Mouse (Mus musculus): ENCODE measurements around the gene Polr2a.
"Not testable (repeated sequence)": the region's sequence is repeated elsewhere in the genome, so short reads cannot be mapped to it uniquely, and the experiment has no call there.

The Polr2a gene

DNA sequence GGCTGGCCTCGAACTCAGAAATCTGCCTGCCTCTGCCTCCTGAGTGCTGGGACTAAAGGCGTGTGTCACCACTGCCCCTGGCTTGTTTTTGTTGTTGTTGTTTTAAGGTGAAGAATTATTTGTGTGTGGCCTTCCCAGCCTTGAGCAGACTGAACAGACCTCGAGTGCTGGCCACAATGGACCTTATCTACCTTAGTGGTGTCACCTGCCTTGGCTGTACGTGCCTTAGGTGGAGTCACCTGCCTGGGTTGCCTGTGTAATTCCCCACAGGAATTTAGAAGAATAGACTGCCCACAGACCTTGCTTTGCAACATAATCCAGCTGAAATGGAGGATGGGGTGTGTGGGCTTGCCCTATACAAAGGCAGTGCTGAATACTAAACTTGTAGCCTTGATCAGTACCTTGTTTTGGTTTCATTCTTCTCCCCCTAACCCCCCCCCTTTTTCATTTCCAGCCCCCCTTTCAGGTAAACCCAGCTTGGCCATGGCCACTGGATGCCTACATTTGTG, 50.5 kb downstream of the Polr2a start:
- in situ Hi-C loops (cut with MboI, MseI) = no loop called here

DNA sequence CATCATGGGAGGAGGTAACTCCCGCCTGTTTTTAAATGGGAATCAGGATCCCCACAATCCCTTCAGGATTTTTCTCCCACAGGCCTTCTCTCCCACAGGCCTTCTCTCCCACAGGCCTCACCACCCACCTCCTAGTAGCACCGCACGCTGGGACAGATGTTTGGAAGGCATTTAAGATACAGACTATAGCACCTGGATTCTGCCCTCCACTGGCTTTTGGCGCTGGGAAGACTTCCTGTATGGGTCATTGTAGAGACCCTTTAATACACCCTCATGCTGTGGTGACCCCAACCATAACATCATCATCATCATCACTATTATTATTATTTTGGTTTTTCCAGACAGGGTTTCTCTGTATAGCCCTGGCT, 51.0 kb downstream of the Polr2a start:
- in situ Hi-C loops (cut with MboI, MseI) = no loop called here

DNA sequence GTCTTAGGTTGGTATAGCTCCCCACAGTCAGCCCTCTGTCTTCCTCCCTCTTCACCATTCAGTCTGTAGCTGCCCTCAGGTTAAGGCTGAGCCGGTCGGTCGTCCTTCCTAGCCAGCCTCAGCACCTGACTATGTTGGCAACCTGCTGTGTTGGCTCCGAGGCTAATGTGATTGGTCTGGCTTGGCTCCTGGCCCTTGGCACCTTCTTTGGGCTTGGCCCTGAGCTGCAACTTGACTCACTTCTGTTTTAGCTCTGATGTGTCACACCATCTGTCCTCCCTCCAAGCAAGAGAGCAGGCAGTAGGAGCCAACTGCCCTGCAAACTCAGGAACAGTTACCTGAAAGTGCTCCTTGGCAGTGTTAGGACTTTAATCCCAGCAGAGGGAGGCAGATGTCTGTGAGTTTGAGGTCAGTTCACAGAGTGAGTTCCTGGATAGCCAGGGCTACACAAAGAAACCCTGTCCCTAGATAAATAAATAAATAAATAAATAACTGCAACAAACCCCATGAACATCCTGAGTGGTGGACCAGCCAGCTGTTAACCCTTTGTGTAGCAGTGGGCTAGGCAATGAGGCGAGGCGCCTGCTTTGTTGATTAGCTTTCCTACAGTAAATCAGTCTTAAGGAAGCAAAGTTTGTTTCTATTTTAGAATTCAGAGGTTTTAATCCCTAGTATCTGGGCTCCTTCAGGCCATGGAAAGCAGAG, 51.5 kb downstream of the Polr2a start:
- in situ Hi-C loops (cut with MboI, MseI) = no loop called here

- in situ Hi-C loops (cut with MboI, MseI) = no loop called here
These were observed 53.8 kb downstream of the Polr2a start for GRCm38 (mm10) chr11:69704613-69705010.

GRCm38 (mm10) chr11:69703814-69704612, 54.4 kb downstream of the Polr2a start:
- in situ Hi-C loops (cut with MboI, MseI) = no loop called here

DNA sequence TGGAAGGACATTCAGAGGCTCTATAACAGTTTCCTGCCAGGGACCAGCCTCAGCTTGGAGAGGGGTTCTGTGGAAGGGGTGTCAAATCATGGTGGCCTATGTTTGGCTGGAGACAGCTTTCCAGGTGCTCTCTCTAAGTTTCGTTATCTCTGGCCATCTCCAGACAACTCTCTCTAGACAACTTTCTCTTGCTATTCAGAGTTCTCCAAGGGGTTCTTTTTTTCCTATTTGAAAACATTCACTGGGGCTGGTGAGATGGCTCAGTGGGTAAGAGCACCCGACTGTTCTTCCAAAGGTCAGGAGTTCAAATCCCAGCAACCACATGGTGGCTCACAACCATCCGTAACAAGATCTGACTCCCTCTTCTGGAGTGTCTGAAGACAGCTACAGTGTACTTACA, 55.1 kb downstream of the Polr2a start:
- in situ Hi-C loops (cut with MboI, MseI) = not testable (repeated sequence)

GRCm38 (mm10) chr11:69702886-69703285, 55.6 kb downstream of the Polr2a start:
- in situ Hi-C loops (cut with MboI, MseI) = not testable (repeated sequence)

DNA sequence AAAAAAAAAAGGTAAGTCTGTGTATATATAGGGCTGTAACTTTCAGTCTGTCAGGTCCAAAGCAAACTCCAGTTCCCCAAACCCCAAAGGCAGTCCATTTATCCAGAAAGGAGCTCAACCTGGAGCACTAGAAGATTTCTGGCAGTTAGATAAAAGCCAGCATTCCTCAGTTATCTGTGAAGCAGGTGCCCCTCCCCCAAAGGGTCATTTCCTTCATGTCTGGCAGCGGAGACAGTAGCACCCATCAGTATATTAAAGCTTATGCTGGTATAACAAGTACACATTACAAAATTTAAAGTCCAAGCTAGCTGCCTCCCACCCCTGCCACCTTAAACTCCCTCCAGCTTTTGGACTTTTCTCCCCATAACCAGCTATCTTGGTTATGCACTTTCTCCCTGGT, 58.8 kb downstream of the Polr2a start:
- in situ Hi-C loops (cut with MboI, MseI) = no loop called here

DNA sequence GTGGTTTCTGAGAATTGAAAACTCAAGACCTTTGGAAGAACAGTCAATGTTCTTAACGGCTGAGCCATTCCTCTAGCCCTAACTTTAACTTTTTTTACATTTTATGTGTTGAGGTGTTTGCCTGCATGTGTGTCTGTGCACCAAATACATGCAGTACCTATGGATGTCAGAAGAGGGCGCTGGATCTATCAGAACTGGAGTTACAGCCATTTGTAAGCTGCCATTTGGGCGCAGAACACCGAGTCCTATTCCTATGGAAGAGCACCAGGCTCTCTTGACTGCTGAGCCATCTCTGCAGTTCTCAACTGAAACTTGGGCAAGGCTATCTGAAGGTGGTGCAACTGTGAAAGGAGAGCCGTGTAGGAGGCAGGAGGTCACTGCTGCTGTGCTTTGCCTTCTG, 59.9 kb downstream of the Polr2a start:
- in situ Hi-C loops (cut with MboI, MseI) = no loop called here

- in situ Hi-C loops (cut with MboI, MseI) = no loop called here
These were observed 61.0 kb downstream of the Polr2a start for GRCm38 (mm10) chr11:69697396-69697795.

DNA sequence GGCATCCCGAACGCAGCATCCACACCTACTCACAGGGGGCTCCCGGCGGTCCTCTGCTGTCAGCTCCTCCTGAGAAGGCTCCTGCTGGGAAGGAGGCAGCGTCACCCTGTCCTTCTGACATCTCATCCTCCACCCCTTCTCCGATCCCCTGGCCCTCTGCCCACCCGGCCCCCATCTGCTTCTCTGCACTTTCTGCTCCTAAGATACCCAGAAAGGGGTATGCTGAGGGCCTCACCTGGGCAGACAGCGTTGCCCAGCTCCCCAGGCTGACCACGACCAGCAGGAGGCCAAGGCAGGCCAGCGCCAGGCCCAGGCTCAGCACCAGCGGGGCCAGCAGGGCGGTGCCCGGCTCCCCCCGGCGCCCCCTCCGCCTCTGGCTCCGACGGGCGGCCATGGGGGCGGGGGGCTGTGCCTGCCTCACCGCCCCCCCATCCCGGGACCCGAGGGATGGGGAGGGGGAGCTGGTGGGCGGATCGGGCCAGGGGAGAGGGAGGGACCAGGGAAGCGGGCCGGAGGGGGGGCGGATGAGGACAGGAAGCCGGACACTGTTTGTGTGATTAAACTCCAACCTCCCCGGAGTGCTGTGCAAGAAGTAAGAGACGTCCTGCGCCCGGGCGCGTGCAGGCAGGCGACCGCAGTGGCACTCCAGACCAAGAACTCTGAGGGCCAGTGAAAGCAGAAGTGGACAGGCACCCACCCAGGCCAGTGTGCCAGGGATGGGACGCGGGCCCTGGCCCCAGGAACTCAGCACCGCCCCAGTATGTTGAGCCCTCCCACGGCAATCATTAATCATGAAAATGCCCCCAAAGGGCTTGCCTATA, 62.9 kb downstream of the Polr2a start, which contains the start of the genes Tnfsf12 and Tnfsfm13:
Tnfsf12 (minus strand) TSS at position 489 of the 821 bp plus-strand sequence.
Tnfsfm13 (minus strand) TSS at position 738 of the 821 bp plus-strand sequence.
- in situ Hi-C loops (cut with MboI, MseI) = no loop called here

- in situ Hi-C loops (cut with MboI, MseI) = no loop called here
These were observed 63.4 kb downstream of the Polr2a start for GRCm38 (mm10) chr11:69695046-69695360.

DNA sequence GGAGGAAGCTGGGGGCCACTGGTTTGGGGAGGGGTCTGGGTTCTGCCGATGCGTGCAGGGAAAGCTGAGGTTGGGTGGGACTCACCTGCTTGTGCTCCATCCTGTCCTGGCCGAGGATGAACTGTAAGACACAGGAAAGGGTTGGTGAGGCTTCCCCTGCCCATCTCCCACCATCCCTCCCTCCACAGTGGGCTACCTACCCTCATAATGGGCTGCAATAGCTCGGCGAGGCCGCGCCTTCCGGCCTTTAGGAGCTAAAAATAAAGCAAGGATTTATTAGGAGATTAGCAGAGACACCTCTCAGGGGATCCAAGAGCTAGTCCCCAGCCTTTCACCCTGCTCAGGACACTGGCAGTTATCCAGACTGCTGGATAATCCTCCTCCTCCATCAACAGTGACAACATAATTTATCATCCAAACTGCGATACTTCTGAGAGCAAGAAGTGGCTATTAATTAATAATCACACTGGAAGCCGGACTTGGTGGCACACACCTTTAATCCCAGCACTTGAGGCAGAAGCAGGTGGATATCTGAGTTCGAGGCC, 64.9 kb downstream of the Polr2a start:
- in situ Hi-C loops (cut with MboI, MseI) = no loop called here

DNA sequence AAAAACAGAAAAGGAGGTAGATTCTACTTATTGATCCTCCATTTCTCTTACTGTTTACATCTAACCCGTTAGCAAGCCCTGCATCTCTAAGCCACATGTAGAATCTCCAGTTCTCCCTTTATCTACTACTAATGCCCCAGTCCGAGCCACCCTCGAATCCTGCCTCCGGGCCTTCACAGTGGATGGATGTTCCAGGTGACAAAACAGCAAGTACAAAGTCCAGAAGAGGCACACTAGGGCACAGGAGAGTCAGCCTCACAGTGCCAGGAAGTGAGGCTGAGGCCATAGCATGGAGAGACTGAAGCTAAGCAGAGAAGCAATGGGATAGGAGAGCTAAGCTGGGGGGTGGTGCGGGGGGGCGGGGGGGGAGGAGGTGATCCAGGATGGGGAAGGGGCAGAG, 65.6 kb downstream of the Polr2a start:
- in situ Hi-C loops (cut with MboI, MseI) = no loop called here

DNA sequence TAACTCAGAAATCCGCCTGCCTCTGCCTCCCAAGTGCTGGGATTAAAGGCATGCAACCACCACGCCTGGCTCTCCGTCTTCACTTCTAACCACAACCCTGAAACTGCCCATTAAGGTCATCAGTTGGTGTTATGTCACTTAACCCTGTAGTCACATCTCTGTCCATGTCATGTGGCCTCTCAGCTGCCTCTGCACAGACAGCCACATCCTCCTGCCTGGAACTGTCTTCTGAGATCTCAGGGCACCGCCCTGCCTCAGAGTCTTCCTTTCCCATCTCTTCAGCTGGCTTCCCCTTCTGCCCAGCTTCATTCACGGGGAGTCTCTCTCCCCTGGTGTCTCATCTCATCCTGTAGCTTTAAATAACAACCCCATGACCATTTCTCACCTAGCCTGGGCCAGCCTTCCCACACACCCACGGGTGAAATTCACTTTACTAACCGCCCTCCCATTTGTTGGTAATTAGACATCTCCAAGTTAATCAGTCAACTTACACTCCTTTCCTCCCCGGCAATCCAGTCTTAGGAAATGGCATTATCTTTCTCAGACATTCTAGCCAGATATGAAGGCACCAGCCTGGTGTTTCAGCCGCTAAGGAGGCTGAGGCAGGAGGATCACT, 66.1 kb downstream of the Polr2a start:
- in situ Hi-C loops (cut with MboI, MseI) = no loop called here

DNA sequence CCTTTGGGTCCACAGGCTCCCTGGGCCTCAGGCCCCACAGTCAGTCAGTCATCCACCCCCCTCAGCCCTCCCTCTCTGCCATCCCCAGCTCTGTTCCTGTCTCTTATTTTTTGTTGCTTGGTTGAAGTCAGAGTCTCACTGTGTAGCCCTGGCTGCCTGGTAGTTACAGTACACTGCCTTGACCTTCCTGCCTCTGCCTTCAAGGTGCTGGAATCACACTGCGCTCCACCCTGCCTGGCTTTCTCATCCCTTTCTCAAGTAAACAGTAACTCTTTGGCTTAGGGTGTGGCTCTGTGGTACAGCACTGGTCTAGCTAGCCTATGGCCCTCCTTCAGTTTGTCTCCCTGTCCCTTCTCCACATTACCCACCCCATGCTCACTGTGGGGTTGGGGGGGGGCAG, 68.5 kb downstream of the Polr2a start:
- in situ Hi-C loops (cut with MboI, MseI) = loop anchor here (5.0 kb wide), 1 partner anchor 32 kb away; no protein-coding TSS in a partner anchor

DNA sequence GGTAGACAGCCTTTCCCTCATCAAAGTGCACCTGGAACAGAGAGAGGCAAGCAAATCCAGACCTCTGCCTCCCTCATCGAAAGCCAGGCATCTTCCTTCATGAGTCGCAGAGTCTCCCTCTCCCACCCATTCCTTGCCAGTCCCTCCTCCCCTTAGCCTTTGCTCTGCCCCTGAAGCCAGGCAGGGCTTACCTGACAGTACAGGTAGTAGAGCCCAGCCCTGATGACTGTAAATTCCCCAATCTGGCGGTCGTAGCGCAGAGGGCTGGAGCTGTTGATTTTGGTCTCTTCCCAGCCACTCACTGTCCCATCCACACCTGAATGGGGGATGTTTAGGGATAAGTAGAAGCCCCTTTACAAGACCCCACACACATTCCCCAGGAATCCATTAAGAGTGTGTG, 71.4 kb downstream of the Polr2a start:
- in situ Hi-C loops (cut with MboI, MseI) = loop anchor here (5.0 kb wide), 1 partner anchor 35 kb away; no protein-coding TSS in a partner anchor

DNA sequence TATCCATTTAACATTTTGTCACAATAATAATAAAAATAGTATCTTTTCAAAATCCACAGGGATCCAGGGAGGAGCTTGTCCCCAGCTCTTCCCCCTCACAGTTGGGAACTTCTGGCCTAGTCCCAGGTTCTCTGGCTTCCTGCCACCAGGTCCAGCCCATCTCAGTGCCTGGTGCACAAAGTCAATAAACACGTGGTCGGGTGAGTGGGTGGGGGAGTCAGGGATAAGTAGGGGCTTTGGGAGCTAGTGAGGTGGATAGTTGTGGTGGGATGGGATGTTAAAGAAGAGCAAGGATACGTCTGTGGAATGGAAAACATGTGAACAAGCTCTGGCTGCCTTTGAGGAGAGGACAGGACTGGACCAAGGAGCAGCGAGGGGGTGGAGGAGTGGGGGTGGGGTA, 72.1 kb downstream of the Polr2a start:
- in situ Hi-C loops (cut with MboI, MseI) = loop anchor here (5.0 kb wide), 1 partner anchor 36 kb away; no protein-coding TSS in a partner anchor

DNA sequence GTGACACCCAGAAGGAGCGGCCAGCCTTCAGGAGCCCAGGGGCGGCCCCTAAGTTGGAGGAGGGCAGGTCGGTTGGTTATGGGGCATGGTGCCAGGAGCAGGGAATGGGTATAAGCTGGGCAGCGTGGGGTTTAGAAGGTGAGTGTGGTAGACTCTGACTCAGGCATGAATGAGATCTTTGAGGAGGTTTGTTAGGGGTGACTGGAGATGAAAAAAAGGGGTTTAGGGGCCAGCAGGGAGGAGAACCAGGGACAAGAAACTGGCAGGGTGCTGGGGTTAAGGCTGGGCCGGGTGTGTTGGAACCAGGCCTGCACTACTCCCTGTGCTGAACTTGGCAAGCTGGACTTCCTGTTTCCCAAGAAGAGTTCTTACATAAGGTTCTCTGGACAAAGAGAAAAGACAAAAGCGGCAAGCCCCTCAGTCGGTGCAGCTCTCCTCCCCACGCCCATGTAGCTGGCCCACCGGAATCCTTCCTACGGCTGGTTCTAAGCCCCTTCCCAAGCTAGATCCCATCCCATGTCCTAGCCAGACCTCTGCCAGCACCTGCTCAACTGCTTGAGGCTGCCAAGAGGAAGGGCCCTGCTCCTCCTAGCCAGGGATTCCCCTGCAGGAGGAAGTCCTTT, 72.8 kb downstream of the Polr2a start, which contains the start of gene Tnfsf13:
Tnfsf13 (minus strand) TSS at position 259 of the 623 bp plus-strand sequence.
- in situ Hi-C loops (cut with MboI, MseI) = loop anchor here (5.0 kb wide), 1 partner anchor 37 kb away; no protein-coding TSS in a partner anchor

DNA sequence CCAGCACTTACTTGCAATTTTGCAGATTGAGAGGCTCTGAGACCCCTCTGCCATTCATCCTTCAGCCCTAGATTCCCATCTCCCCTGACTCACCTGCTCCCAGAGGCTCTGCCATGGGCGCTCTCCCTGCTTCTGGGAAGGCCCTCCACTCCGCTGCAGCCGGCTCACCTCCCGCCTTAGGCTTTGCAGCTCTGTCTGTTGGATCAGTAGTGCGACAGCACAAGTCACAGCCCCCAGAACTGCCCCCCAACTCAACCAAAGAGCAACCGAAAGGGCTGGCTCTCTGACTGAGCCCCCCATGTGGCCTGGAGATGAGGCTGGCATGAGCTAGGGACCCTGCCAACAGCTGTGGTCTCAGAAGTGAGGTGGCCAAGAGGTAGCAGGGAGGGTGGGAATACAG, 73.5 kb downstream of the Polr2a start:
- in situ Hi-C loops (cut with MboI, MseI) = loop anchor here (5.0 kb wide), 1 partner anchor 37 kb away; no protein-coding TSS in a partner anchor

Data from regulatory T cell (primary cell).